Mouse (Mus musculus): ENCODE data around the gene Tmem131l.

DNA sequence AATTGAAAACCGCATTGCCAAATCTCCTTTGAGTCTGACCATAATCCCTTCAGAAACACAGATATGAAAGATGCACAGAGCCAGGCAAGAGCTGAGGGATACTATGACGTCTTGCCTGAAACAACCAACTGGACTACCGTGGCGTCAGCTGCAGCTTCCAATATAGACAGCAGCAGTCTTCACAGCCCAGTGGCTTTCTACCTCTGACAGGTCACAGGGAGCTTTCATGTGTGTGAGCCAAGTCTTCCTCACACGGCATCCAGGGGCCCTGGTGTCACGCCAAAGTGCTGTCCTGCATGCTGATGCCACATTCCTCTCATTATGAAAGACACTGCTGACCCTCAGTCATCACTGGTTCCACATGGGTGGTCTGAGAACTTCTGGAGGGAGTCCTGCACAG, 134.8 kb downstream of the Tmem131l start:
- no peak for TF ChIP-seq CHD2 (IDR thresholded peaks at IDR 0.05; ENCODE audit: low read depth, low read length)
- no peak for TF ChIP-seq ZNF384 (IDR thresholded peaks at IDR 0.05; ENCODE audit: low read depth, low read length)
- TF ChIP-seq HCFC1 (IDR thresholded peaks at IDR 0.05; ENCODE audit: borderline replicate concordance, insufficient read depth, low read length) = no peak
- TF ChIP-seq ZC3H11A (IDR thresholded peaks at IDR 0.05; ENCODE audit: borderline replicate concordance, low read depth, low read length) = no peak

Measured in ES-E14 (cell line).